Mouse (Mus musculus) thymus, adult 2 months (tissue): ENCODE measurements around the gene Mrrf. TPM values are rescaled to one million over a fixed set of nuclear protein-coding genes. Genes with fewer than 3 reads are reported as not detected.
"Not testable (repeated sequence)": the region's sequence is repeated elsewhere in the genome, so short reads cannot be mapped to it uniquely, and the experiment has no call there.

Experiments used
- DNase-seq: peaks from one replicate; pipeline ENCODE4 v3.0.0; 2021
- H3K27ac ChIP-seq: fragments of 200-500 bp; 2 replicates; pipeline ENCODE4 v1.5.1; 2012; ENCODE audit warnings: low read length, control low read depth; ENCODE audit not compliant: control insufficient read depth, insufficient read depth
- H3K27me3 ChIP-seq: fragments of 200-500 bp; 2 replicates; pipeline ENCODE4 v1.6.1; 2012; ENCODE audit warnings: mild to moderate bottlenecking, low read length, moderate library complexity, mixed read lengths; ENCODE audit not compliant: control insufficient read depth, insufficient read depth
- H3K36me3 ChIP-seq: fragments of 200-500 bp; 2 replicates; pipeline ENCODE4 v1.6.1; 2012; ENCODE audit warnings: mild to moderate bottlenecking, low read length, moderate library complexity; ENCODE audit not compliant: control insufficient read depth, insufficient read depth
- H3K4me1 ChIP-seq: fragments of 200-500 bp; replicated peaks from 2 replicates; pipeline ENCODE4 v1.6.1; 2012; ENCODE audit warnings: low read length; ENCODE audit not compliant: control insufficient read depth, insufficient read depth
- H3K4me3 ChIP-seq: fragments of 200-500 bp; 2 replicates; pipeline ENCODE4 v1.5.1; 2012; ENCODE audit warnings: mild to moderate bottlenecking, low read length, control low read depth, moderate library complexity; ENCODE audit not compliant: control insufficient read depth, insufficient read depth
- CTCF ChIP-seq: fragments of 200-500 bp; IDR thresholded peaks from 2 replicates; pipeline ENCODE4 v1.5.1; 2012; ENCODE audit warnings: mild to moderate bottlenecking, control low read depth, low read length, moderate library complexity, borderline replicate concordance; ENCODE audit not compliant: control insufficient read depth, poor library complexity, insufficient read depth; ENCODE audit errors: extremely low read depth
- POLR2A ChIP-seq: fragments of 200-500 bp; IDR thresholded peaks from 2 replicates; pipeline ENCODE4 v1.6.1; 2012; ENCODE audit warnings: mild to moderate bottlenecking, low read length, control low read depth, moderate library complexity; ENCODE audit not compliant: control insufficient read depth, poor library complexity, insufficient read depth; ENCODE audit errors: extremely low read depth
- WGBS: fragments of 180-500 bp; shearing (Covaris S2); methylation state at CpG from one replicate; pipeline ENCODE4 v1.1.7; 2018; 5-methylcytosine and 5-hydroxymethylcytosine counted together
- polyA plus RNA-seq: library from polyadenylated mRNA; depleted of rRNA; stranded (reverse); fragments of >200 nt; gene quantifications from 2 replicates; pipeline ENCODE4 v1.2.3, GENCODE M21; 2012

Gene Mrrf
- polyA plus RNA-seq, 1 experiment = 29.3 TPM

DNA sequence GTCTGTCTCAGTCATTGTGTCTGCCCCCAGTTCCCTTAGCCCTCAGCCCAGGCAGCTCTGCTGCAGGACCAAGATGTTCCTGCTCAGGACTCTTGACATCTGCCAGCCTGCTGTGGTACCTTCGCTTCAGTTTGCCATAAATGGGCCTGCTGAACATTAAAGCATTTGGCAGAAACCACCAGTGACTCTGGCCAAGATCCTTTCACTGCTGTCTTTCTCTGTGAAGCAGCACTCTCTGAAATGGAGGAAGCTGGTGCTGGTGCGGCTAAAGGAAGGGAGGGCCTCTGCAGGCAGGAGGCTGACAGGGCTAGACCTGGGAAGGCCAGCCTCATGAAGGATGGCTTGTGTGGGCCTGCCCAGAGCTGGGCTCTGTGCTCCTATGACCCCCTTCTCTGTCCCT is 47.1 kb downstream of the Mrrf start:
- TF ChIP-seq POLR2A (no peak), CTCF (no peak)

DNA sequence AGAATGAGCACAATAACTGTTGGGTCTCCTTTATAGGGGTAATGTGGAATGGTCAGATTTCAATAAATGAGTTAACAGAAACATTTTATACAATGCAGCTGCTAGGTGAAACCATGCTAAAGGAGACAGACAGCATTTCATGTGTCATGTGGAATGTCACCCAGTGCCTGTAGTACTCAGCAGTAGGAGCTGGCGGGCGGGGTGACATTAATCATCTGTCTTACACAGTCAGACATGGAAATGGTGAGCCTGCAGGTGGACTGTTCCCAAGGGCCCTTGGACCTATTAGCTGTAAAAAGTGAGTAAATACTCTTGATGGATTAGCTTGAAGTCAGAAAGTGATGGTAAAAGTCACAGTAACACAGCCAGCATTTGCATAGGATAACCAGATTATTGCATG is 48.0 kb downstream of the Mrrf start:
- Histone ChIP-seq H3K4me1 (no peaks in the 10 kb centered on the region), H3K36me3 (no peaks in the 10 kb centered on the region), H3K27me3 (no peaks in the 10 kb centered on the region), H3K27ac (no peak overlapping the region), H3K4me3 (no peak overlapping the region)
- TF ChIP-seq CTCF (no peak), POLR2A (no peak)
- DNase-seq = no peak
- WGBS = 96% methylated on average over 2 of the region's 2 CpGs

More for the DNA sequence above, 47.1 kb downstream of the Mrrf start:
- no peak overlapping the region for H3K27ac ChIP-seq
- H3K4me1 ChIP-seq = no peaks in the 10 kb centered on the region
- DNase-seq = no peak
- no peak overlapping the region for H3K4me3 ChIP-seq
- H3K27me3 ChIP-seq = no peaks in the 10 kb centered on the region
- WGBS = 90% methylated on average over 2 of the region's 2 CpGs
- no peaks in the 10 kb centered on the region for H3K36me3 ChIP-seq

DNA sequence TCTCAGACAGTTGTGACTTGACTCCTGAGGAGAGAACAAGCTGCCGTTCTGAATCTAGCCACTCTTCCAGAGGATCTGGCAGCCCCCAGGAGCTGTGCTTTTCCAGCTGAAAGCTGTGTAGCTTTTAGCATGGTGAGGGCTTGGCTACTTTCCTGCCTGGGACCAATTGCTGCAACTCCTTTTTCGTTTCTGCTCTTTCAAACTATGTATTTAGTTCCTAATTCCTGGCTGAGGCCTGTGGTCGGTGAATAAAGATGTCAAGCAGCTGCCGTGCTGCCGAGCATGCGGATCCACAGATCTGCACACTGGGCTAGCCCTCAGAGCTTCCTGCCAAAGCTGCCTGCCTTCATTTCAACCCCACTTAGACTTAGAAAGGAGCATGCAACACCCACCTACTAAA is 48.7 kb downstream of the Mrrf start:
- no peak overlapping the region for H3K27ac ChIP-seq
- WGBS = 72% methylated on average over 6 of the region's 6 CpGs
- no peaks in the 10 kb centered on the region for H3K4me1 ChIP-seq
- no peaks in the 10 kb centered on the region for H3K36me3 ChIP-seq
- H3K27me3 ChIP-seq = no peaks in the 10 kb centered on the region
- TF ChIP-seq POLR2A = no peak
- no peak for TF ChIP-seq CTCF
- no peak for DNase-seq
- no peak overlapping the region for H3K4me3 ChIP-seq

DNA sequence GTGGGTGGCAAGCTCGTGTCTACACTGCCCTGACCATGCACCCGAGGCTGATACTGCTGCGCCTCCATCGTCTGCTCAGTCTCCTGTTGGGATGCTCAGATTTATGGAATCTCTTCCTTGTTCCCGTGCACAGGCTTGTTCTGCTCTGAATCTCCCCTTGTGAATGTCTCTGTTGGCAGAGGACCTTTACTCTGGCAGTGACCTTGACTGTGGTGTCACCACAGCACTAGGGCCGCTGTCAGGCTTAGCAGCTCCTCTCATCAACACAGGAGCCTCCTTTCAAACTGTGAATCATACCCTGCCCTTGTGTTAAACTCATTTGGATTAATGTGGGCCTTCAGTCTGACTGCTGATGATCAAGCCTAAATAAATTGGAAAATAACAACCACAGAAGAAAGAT is 53.0 kb downstream of the Mrrf start:
- H3K27me3 ChIP-seq, DNase-seq, H3K27ac ChIP-seq, H3K4me1 ChIP-seq, H3K36me3 ChIP-seq, H3K4me3 ChIP-seq: not testable (repeated sequence)
- 92% methylated on average over 6 of the region's 6 CpGs for WGBS

DNA sequence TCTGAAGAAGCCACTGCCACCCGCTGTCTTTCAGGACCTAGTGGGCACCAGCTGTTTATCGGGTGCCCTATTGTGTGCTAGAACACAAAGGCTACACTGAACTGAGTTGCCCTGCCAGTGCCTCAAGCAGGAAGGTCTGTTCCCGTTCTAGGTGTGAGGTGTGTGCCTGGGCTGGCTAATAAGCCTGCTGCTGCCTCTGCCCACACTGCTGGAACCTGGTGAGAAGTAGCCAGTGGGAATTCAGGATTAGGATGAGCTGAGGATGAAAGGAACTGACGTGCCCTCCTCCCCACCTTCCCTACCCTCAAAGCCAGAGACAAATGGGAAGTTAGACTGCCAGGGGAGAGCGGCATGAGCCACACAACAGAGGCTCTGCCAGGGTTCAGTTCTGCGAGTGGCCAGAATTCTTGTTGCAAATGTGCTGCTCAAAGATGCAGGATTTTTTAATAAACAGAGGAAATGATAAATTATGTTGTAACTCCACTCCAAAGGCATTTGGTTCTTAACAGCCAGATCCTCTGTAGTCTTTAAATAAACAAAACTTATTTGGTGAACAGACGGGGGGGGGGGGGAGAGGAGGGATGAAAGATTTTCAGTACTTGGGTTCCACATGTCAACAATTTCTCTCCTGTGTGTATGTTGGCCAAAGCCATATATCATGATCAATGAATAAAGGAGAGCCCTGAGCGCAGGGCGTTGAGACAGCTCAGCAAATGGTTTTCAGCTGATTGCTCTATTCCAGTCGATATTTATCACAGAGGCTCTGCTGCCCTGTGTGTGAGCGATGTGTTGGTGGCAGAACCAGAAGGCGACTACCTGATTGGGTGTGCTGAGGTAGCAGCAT is 55.1 kb downstream of the Mrrf start:
- no peaks in the 10 kb centered on the region for H3K36me3 ChIP-seq
- no peak for DNase-seq
- H3K27me3 ChIP-seq = no peaks in the 10 kb centered on the region
- H3K4me1 ChIP-seq = no peaks in the 10 kb centered on the region
- no peak for TF ChIP-seq CTCF
- no peak for TF ChIP-seq POLR2A
- H3K4me3 ChIP-seq = no peak overlapping the region
- WGBS = 94% methylated on average over 12 of the region's 12 CpGs
- no peak overlapping the region for H3K27ac ChIP-seq

DNA sequence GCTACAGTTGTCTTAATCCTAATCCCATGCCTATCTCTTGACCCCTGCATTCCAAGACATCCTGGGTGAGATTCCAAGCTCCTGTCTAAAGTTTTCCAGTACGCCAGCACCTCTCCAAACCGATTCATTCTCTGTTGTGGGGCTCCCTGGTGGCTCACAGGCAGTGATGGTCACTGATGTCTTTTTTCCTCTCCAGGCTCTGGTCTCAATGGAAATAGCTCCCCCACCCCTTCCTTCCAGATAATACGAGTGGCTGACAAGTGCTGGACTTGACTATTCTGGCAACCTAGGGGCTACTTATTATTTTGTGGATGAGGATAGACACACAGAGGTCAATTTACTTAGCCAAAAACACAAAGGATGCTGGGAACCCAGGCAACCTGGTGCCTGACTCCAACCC is 60.8 kb downstream of the Mrrf start:
- no peak overlapping the region for H3K4me3 ChIP-seq
- H3K4me1 ChIP-seq = no peaks in the 10 kb centered on the region
- no peaks in the 10 kb centered on the region for H3K36me3 ChIP-seq
- H3K27me3 ChIP-seq = no peaks in the 10 kb centered on the region; the same call in 1 of the 2 replicates
- H3K27ac ChIP-seq = no peak overlapping the region
- no peak for TF ChIP-seq CTCF
- no peak for TF ChIP-seq POLR2A
- no peak for DNase-seq
- 86% methylated on average over 3 of the region's 3 CpGs for WGBS
